Mouse (Mus musculus): Measurements from ENCODE around the gene Dync2li1.

Dync2li1 gene

GRCm38 (mm10) chr17:84647630-84648029, 21.3 kb downstream of the Dync2li1 start:
- no peak for DNase-seq

GRCm38 (mm10) chr17:84650302-84651017, 24.2 kb downstream of the Dync2li1 start:
- no peak for DNase-seq

GRCm38 (mm10) chr17:84653544-84653943, 27.2 kb downstream of the Dync2li1 start:
- DNase-seq, result no peak

GRCm38 (mm10) chr17:84656205-84656604, 29.9 kb downstream of the Dync2li1 start:
- no peak for DNase-seq

- DNase-seq, result no peak
These were observed 30.5 kb downstream of the Dync2li1 start for GRCm38 (mm10) chr17:84656653-84657421.

- DNase-seq, result no peak
These were observed 31.1 kb downstream of the Dync2li1 start for GRCm38 (mm10) chr17:84657422-84657732.

GRCm38 (mm10) chr17:84657782-84658181, 31.5 kb downstream of the Dync2li1 start:
- DNase-seq, result no peak

GRCm38 (mm10) chr17:84658195-84658594, 31.9 kb downstream of the Dync2li1 start:
- no peak for DNase-seq

GRCm38 (mm10) chr17:84658951-84659350, 32.7 kb downstream of the Dync2li1 start:
- DNase-seq, result no peak

- DNase-seq, result no peak
These were observed 38.8 kb downstream of the Dync2li1 start for GRCm38 (mm10) chr17:84665053-84665452.

- peak; percentile 19 for DNase-seq
These were observed 39.4 kb downstream of the Dync2li1 start for GRCm38 (mm10) chr17:84665691-84666090.

- DNase-seq, result no peak
These were observed 41.6 kb downstream of the Dync2li1 start for GRCm38 (mm10) chr17:84667848-84668247.

- peak; percentile 80 for DNase-seq
These were observed 46.4 kb downstream of the Dync2li1 start for GRCm38 (mm10) chr17:84672376-84673369.

GRCm38 (mm10) chr17:84674048-84674447, 47.8 kb downstream of the Dync2li1 start:
- no peak for DNase-seq

- no peak for DNase-seq
These were observed 48.9 kb downstream of the Dync2li1 start for GRCm38 (mm10) chr17:84675204-84675603.

GRCm38 (mm10) chr17:84675951-84676366, 49.7 kb downstream of the Dync2li1 start, which contains the start of gene Abcg8:
Abcg8 (plus strand) TSS chr17:84676302.
- no peak for DNase-seq

GRCm38 (mm10) chr17:84677595-84677994, 51.3 kb downstream of the Dync2li1 start:
- no peak for DNase-seq

- no peak for DNase-seq
These were observed 55.4 kb downstream of the Dync2li1 start for GRCm38 (mm10) chr17:84681670-84682069.

GRCm38 (mm10) chr17:84682734-84683717, 56.7 kb downstream of the Dync2li1 start, which contains the start of gene Abcg5:
Abcg5 (minus strand) TSS chr17:84683011.
- no peak for DNase-seq

- DNase-seq, result no peak
These were observed 58.0 kb downstream of the Dync2li1 start for GRCm38 (mm10) chr17:84684284-84684683.

- no peak for DNase-seq
These were observed 59.0 kb downstream of the Dync2li1 start for GRCm38 (mm10) chr17:84685286-84685685.

- no peak for DNase-seq
These were observed 61.7 kb downstream of the Dync2li1 start for GRCm38 (mm10) chr17:84687994-84688393.
